Mouse (Mus musculus) small intestine, adult 10 weeks (tissue): ENCODE results near the gene Prepl. TPM values are rescaled to one million over a fixed set of nuclear protein-coding genes. Genes with fewer than 3 reads are reported as not detected.

Experiments used
- polyA plus RNA-seq: library from polyadenylated mRNA; stranded (reverse); fragments of 350-450 nt; fragmentation: Illumina TruSeq; extraction: RNeasy Lipid Tissue Mini Kit (QIAGEN cat#74804); gene quantifications from one replicate; pipeline ENCODE4 v1.2.3, GENCODE M21; 2014; ENCODE audit warnings: low replicate concordance

Gene Prepl
- polyA plus RNA-seq = 31.7 TPM

GRCm38 (mm10) chr17:85090120-85091099 lies at the start of gene Prepl, which contains the start of gene Camkmt:
Prepl (minus strand) TSS chr17:85090241.
Camkmt (plus strand) TSS chr17:85090552.

GRCm38 (mm10) chr17:85028093-85028739 lies 61.8 kb downstream of the Prepl start, which contains the start of gene Slc3a1:
Slc3a1 (plus strand) TSS chr17:85028376.

Other genes starting within 250 kb of the Prepl start
- gene Ppm1b, start 133.5 kb downstream of the Prepl start, polyA plus RNA-seq = 140 TPM
- 202 TPM for gene Slc3a1, start 61.9 kb downstream of the Prepl start, polyA plus RNA-seq
- gene Camkmt, start 311 bp upstream of the Prepl start, polyA plus RNA-seq = 11.0 TPM